Mouse (Mus musculus) ES-Bruce4 (cell line): Measurements from ENCODE around the gene Cetn3. TPM values are rescaled to one million over a fixed set of nuclear protein-coding genes. Genes with fewer than 3 reads are reported as not detected.

ENCODE experiments used
- H3K27ac ChIP-seq: 2 replicates; pipeline ENCODE4 v1.5.1; 2012; ENCODE audit warnings: low read length, inconsistent platforms; ENCODE audit not compliant: insufficient read depth
- H3K27me3 ChIP-seq: 2 replicates; pipeline ENCODE4 v1.6.1; 2012; ENCODE audit warnings: mild to moderate bottlenecking, low read length, inconsistent platforms; ENCODE audit not compliant: control insufficient read depth, poor library complexity, insufficient read depth, severe bottlenecking
- H3K36me3 ChIP-seq: 2 replicates; pipeline ENCODE4 v1.6.1; 2012; ENCODE audit warnings: inconsistent platforms, mild to moderate bottlenecking, low read length, moderate library complexity; ENCODE audit not compliant: control insufficient read depth, poor library complexity, insufficient read depth, severe bottlenecking
- H3K4me1 ChIP-seq: one replicate; pipeline ENCODE4 v1.8.1; 2011; ENCODE audit warnings: low read length; ENCODE audit not compliant: control insufficient read depth, insufficient read depth
- H3K4me3 ChIP-seq: 2 replicates; pipeline ENCODE4 v1.5.1; 2011; ENCODE audit warnings: low read depth, mild to moderate bottlenecking, low read length
- H3K9ac ChIP-seq: 2 replicates; pipeline ENCODE4 v1.6.1; 2012; ENCODE audit warnings: low read depth, mild to moderate bottlenecking, inconsistent platforms; ENCODE audit not compliant: poor library complexity, severe bottlenecking
- H3K9me3 ChIP-seq: replicated peaks from 2 replicates; pipeline ENCODE4 v1.6.1; 2012; ENCODE audit warnings: mild to moderate bottlenecking, low read length, inconsistent platforms; ENCODE audit not compliant: control insufficient read depth, poor library complexity, insufficient read depth, severe bottlenecking
- CTCF ChIP-seq: IDR thresholded peaks from one replicate; pipeline ENCODE4 v1.8.1; 2011; ENCODE audit warnings: low read depth, low read length
- EP300 ChIP-seq: IDR thresholded peaks from 2 replicates; pipeline ENCODE4 v1.6.1; 2011; ENCODE audit warnings: low read depth, low read length; ENCODE audit not compliant: insufficient read depth
- POLR2A ChIP-seq: IDR thresholded peaks from one replicate; pipeline ENCODE4 v1.8.1; 2011; ENCODE audit warnings: low read length; ENCODE audit not compliant: insufficient read depth
- polyA plus RNA-seq: library from polyadenylated mRNA; stranded (reverse); fragments of >200 nt; gene quantifications from 2 replicates; pipeline ENCODE4 v1.2.4, GENCODE M21; 2011; ENCODE audit warnings: low read depth; ENCODE audit not compliant: missing spikeins, insufficient read depth, insufficient read length

Cetn3 gene
- polyA plus RNA-seq, 1 experiment = 198 TPM

GRCm38 (mm10) chr13:81842278-81842677, 59.4 kb downstream of the Cetn3 start:
- TF ChIP-seq POLR2A (no peak), CTCF (no peak), EP300 (no peak)
- no peaks in the 10 kb centered on the region for H3K9me3 ChIP-seq
- H3K4me3 ChIP-seq = no peak overlapping the region
- no peaks in the 10 kb centered on the region for H3K4me1 ChIP-seq
- H3K27me3 ChIP-seq = no peaks in the 10 kb centered on the region
- H3K27ac ChIP-seq = no peak overlapping the region
- no peak overlapping the region for H3K9ac ChIP-seq
- no peaks in the 10 kb centered on the region for H3K36me3 ChIP-seq

Other genes with a start within 250 kb of the Cetn3 start
- gene Adgrv1, start 149.9 kb upstream of the Cetn3 start, polyA plus RNA-seq = 11.3 and 14.2 TPM in 2 replicates
- gene Lysmd3, start 125.4 kb upstream of the Cetn3 start, polyA plus RNA-seq = 21.0 and 28.7 TPM in 2 replicates
- gene Polr3g, start 72.1 kb upstream of the Cetn3 start, polyA plus RNA-seq = 60.2 and 61.9 TPM in 2 replicates
- gene Mblac2, start 71.7 kb upstream of the Cetn3 start, polyA plus RNA-seq = 2.3 and 2.6 TPM in 2 replicates